Mouse (Mus musculus) liver, postnatal 0 days (tissue): ENCODE data around the gene Rph3al. TPM values are rescaled to one million over a fixed set of nuclear protein-coding genes. Genes with fewer than 3 reads are reported as not detected.
A peak's percentile ranks its signal among the peaks of the same experiment; 100 is the strongest.

ENCODE experiments used
- ATAC-seq: fragments of 200-750 bp; cut with Nextera tagmentation; 2 replicates; pipeline ENCODE4 v1.8.0; 2017; ENCODE audit warnings: mild to moderate bottlenecking, moderate library complexity
- DNase-seq: peaks from one replicate; pipeline ENCODE4 v3.0.0-alpha.2; 2016
- H3K27ac ChIP-seq: fragments of 300-500 bp; sonication (generic); 2 replicates; pipeline ENCODE4 v1.5.1; 2014; ENCODE audit warnings: antibody characterized with exemption, moderate library complexity, mild to moderate bottlenecking, low read depth
- H3K27me3 ChIP-seq: fragments of 300-500 bp; sonication (generic); 2 replicates; pipeline ENCODE4 v1.6.1; 2014; ENCODE audit warnings: low read length, control low read depth, mixed read lengths; ENCODE audit not compliant: insufficient read depth
- H3K36me3 ChIP-seq: fragments of 300-500 bp; sonication (generic); replicated peaks from 2 replicates; pipeline ENCODE4 v1.6.1; 2014; ENCODE audit warnings: mild to moderate bottlenecking, control low read depth, low read length, moderate library complexity, mixed read lengths; ENCODE audit not compliant: insufficient read depth
- H3K4me1 ChIP-seq: fragments of 300-500 bp; sonication (generic); 2 replicates; pipeline ENCODE4 v1.6.1; 2014; ENCODE audit warnings: antibody characterized with exemption, mild to moderate bottlenecking, control low read depth; ENCODE audit not compliant: insufficient read depth
- H3K4me2 ChIP-seq: fragments of 300-500 bp; sonication (generic); 2 replicates; pipeline ENCODE4 v1.6.1; 2014; ENCODE audit warnings: low read depth, mild to moderate bottlenecking, low read length, moderate library complexity, mixed read lengths
- H3K4me3 ChIP-seq: fragments of 300-500 bp; sonication (generic); 2 replicates; pipeline ENCODE4 v1.5.1; 2014; ENCODE audit warnings: low read depth, low read length
- H3K9ac ChIP-seq: fragments of 300-500 bp; sonication (generic); replicated peaks from 2 replicates; pipeline ENCODE4 v1.6.1; 2014; ENCODE audit warnings: mild to moderate bottlenecking, moderate library complexity
- H3K9me3 ChIP-seq: fragments of 300-500 bp; sonication (generic); 2 replicates; pipeline ENCODE4 v1.6.1; 2016; ENCODE audit warnings: mild to moderate bottlenecking, control low read depth, low read length, mixed read lengths
- CTCF ChIP-seq: sonication (generic); IDR thresholded peaks from 2 replicates; pipeline ENCODE4 v1.5.1; 2016; ENCODE audit warnings: antibody characterized with exemption, low read depth
- EP300 ChIP-seq: IDR thresholded peaks from 2 replicates; pipeline ENCODE4 v1.6.1; 2016; ENCODE audit warnings: antibody characterized with exemption, low read depth, mild to moderate bottlenecking
- WGBS: fragments of 180-500 bp; shearing (Covaris S2); extraction: QIAGEN DNeasy Blood & Tissue Kit; methylation state at CpG from one replicate; pipeline ENCODE4 v1.1.7; 2014; ENCODE audit not compliant: insufficient replicate concordance; 5-methylcytosine and 5-hydroxymethylcytosine counted together
- polyA plus RNA-seq: library from polyadenylated mRNA; unstranded; fragments of >200 nt; fragmentation: Nextera tagmentation; extraction: Ambion mirVana; gene quantifications from 2 replicates; pipeline ENCODE4 v1.2.1, GENCODE M21; 2015

Rph3al gene
- polyA plus RNA-seq, 1 experiment from 2014 or later: 0.83 TPM

- H3K4me2 ChIP-seq: no peak overlapping the region
- H3K4me1 ChIP-seq: no peaks in the 10 kb centered on the region
- ATAC-seq (no peak), DNase-seq (no peak)
- no peaks in the 10 kb centered on the region for H3K27me3 ChIP-seq
- WGBS: 64% methylated on average over 11 of the region's 11 CpGs
- no peaks in the 10 kb centered on the region for H3K36me3 ChIP-seq
- H3K9ac ChIP-seq: no peak overlapping the region
- no peaks in the 10 kb centered on the region for H3K9me3 ChIP-seq
- TF ChIP-seq CTCF: no peak
- no peak for TF ChIP-seq EP300
- no peak overlapping the region for H3K4me3 ChIP-seq
- H3K27ac ChIP-seq: no peak overlapping the region
Observed at GRCm38 (mm10) chr11:75836240-75836610, 102.0 kb downstream of the Rph3al start.

- TF ChIP-seq EP300 (no peak), CTCF (no peak)
- Histone ChIP-seq H3K27me3 (no peaks in the 10 kb centered on the region), H3K36me3 (no peaks in the 10 kb centered on the region), H3K9ac (no peak overlapping the region), H3K4me1 (no peaks in the 10 kb centered on the region), H3K4me2 (no peak overlapping the region), H3K4me3 (no peak overlapping the region), H3K9me3 (no peaks in the 10 kb centered on the region), H3K27ac (no peak overlapping the region)
- ATAC-seq (no peak), DNase-seq (no peak)
- WGBS: 66% methylated on average over 11 of the region's 11 CpGs
Observed at GRCm38 (mm10) chr11:75835587-75836239, 102.5 kb downstream of the Rph3al start.

GRCm38 (mm10) chr11:75833081-75833480 is 105.1 kb downstream of the Rph3al start:
- 62% methylated on average over 6 of the region's 6 CpGs for WGBS
- H3K9me3 ChIP-seq: no peaks in the 10 kb centered on the region
- no peak overlapping the region for H3K27ac ChIP-seq
- H3K4me3 ChIP-seq: no peak overlapping the region
- H3K27me3 ChIP-seq: no peaks in the 10 kb centered on the region
- TF ChIP-seq CTCF (peak; percentile 24; the same call in 1 of the 2 replicates), EP300 (no peak)
- no peak overlapping the region for H3K9ac ChIP-seq
- H3K4me1 ChIP-seq: no peaks in the 10 kb centered on the region
- H3K4me2 ChIP-seq: no peak overlapping the region
- DNase-seq (peak; percentile 19), ATAC-seq (peak; percentile 17; the same call in 1 of the 2 replicates)
- no peaks in the 10 kb centered on the region for H3K36me3 ChIP-seq

GRCm38 (mm10) chr11:75830386-75830785 is 107.8 kb downstream of the Rph3al start:
- DNase-seq: no peak
- Histone ChIP-seq H3K4me1 (no peaks in the 10 kb centered on the region), H3K9ac (no peak overlapping the region), H3K4me3 (no peak overlapping the region), H3K9me3 (no peaks in the 10 kb centered on the region), H3K27me3 (no peaks in the 10 kb centered on the region), H3K36me3 (no peaks in the 10 kb centered on the region), H3K4me2 (no peak overlapping the region), H3K27ac (no peak overlapping the region)
- no peak for TF ChIP-seq EP300
- ATAC-seq: no peak
- WGBS: 73% methylated on average over 3 of the region's 3 CpGs

- H3K27me3 ChIP-seq: 0 out of 2 replicates have a peak, but pooled peaks cover 6% of the 10 kb centered on the region
- TF ChIP-seq EP300: no peak
- TF ChIP-seq CTCF: no peak
- no peaks in the 10 kb centered on the region for H3K36me3 ChIP-seq
- no peak overlapping the region for H3K9ac ChIP-seq
- no peak for DNase-seq
- H3K9me3 ChIP-seq: no peaks in the 10 kb centered on the region
- WGBS: 65% methylated on average over 8 of the region's 8 CpGs
- H3K4me3 ChIP-seq: no peak overlapping the region
- ATAC-seq: no peak
- H3K4me2 ChIP-seq: no peak overlapping the region
- H3K27ac ChIP-seq: no peak overlapping the region
- no peaks in the 10 kb centered on the region for H3K4me1 ChIP-seq
Observed at GRCm38 (mm10) chr11:75827414-75827813, 110.8 kb downstream of the Rph3al start.

- WGBS: 41% methylated on average over 7 of the region's 7 CpGs
- no peak overlapping the region for H3K4me2 ChIP-seq
- no peaks in the 10 kb centered on the region for H3K36me3 ChIP-seq
- H3K27ac ChIP-seq: no peak overlapping the region
- no peaks in the 10 kb centered on the region for H3K9me3 ChIP-seq
- DNase-seq (no peak), ATAC-seq (no peak)
- 0 out of 2 replicates have a peak, but pooled peaks cover 6% of the 10 kb centered on the region for H3K27me3 ChIP-seq
- no peaks in the 10 kb centered on the region for H3K4me1 ChIP-seq
- no peak for TF ChIP-seq CTCF
- no peak overlapping the region for H3K4me3 ChIP-seq
- H3K9ac ChIP-seq: no peak overlapping the region
Observed at GRCm38 (mm10) chr11:75823506-75823905, 114.7 kb downstream of the Rph3al start.
